Mouse (Mus musculus): ENCODE measurements around the gene Mad2l2. TPM values are rescaled to one million over a fixed set of nuclear protein-coding genes. Genes with fewer than 3 reads are reported as not detected.

Mad2l2 gene
- total RNA-seq, 2 experiments from 2014 or later: 10.0 to 36.6 TPM

DNA sequence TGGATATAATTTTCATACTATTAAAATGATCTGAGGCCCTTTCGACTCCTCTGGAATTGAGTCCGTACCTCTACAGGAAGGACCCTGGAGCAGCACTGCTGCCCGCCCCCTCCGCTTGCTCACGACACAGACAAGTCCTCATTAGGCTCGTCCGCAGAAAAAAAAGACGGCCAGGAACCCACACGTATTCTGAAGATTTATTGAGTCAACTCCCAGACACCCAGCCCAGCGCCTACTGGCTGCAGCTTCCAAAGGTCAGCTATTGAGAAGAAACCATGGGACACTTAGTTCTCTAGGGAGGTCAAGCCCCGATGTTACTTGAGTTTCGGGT, 9.5 kb downstream of the Mad2l2 start:
- peak; percentile 32 for ATAC-seq (replicated peaks; ENCODE audit: poor library complexity, severe bottlenecking)

DNA sequence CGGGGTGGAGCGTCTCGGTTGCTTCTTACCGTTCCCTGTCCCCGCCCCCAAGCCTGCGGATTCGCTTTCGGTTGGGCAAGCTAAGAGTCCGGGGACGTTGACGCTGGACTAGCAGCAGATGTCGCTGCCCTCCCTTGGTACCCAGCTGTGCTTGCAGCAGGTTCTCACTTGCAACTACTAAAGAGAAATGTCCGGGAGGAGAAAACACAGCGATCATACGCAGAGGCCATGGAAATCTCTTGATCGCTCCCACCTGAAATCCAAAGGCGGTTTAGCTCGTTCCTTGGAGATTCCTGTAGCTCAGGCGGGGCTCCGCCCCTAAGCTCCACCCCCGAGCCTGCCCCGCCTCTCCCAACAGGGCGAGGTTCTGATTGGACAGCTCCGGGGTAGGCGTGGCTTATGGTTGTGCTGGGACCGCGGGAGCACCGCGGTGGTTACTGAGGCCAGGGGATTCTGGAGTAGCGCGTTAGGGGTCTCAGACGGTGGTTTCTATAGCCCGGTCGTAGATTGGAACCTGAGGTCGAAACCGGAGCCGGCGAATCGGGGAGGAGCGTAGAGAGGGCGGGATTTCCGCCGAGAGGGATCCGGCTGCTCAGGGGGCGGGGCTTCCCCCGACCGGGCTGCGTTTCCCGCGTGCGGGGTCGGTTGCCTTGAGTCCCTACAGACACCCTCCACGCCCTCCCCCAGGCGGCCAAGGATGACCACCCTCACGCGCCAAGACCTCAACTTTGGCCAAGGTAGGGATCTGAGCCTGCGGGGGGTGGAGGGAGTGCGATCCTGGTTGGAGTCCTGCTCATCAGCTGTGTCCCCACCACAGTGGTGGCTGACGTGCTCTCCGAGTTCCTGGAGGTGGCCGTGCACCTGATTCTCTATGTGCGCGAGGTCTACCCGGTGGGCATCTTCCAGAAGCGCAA, 10.2 kb downstream of the Mad2l2 start:
- peak; percentile 88 for ATAC-seq (replicated peaks; ENCODE audit: poor library complexity, severe bottlenecking)

DNA sequence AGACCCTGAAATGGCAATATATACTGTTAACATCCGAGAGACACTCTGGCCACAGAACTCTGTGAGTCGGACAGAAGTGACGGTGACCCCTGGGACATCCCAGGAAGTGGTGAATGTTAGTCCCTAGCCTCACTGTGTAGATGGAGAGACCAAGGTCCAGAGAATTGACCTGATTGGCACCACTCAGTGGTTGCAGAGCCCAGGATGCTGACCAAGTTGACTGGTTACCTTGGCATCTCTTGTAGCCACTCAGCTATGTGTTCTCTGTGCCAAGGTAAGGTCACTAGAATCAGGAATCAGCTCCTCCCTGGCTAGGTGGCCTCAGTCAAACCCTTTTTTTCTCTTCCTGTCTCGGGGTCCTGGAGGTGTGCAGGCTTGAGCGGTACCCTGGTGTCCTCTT, 13.5 kb downstream of the Mad2l2 start:
- no peak for ATAC-seq (replicated peaks; ENCODE audit: poor library complexity, severe bottlenecking)

GRCm38 (mm10) chr4:148147714-148148113, 17.5 kb downstream of the Mad2l2 start:
- no peak for ATAC-seq (replicated peaks; ENCODE audit: poor library complexity, severe bottlenecking)

DNA sequence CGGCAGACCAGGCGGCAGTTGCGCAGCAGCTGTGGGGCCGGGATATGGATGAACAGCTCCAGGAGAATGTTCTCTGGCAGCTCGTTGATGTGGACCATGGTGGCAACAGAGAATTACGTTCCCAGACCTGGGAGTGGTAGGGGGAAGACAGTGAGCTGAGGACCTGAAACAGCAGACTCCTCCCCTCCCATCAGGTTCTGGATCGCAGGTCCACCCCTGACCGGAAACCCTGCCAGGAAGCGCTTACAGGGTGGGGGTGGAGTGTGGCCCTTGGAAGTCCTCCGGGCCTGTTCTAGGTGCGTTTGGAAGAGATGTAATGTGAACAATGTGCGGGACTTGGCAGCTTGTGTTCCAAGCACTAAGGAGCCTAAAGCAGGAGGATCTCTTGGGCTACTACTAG, 19.4 kb downstream of the Mad2l2 start:
- no peak for ATAC-seq (replicated peaks; ENCODE audit: poor library complexity, severe bottlenecking)

DNA sequence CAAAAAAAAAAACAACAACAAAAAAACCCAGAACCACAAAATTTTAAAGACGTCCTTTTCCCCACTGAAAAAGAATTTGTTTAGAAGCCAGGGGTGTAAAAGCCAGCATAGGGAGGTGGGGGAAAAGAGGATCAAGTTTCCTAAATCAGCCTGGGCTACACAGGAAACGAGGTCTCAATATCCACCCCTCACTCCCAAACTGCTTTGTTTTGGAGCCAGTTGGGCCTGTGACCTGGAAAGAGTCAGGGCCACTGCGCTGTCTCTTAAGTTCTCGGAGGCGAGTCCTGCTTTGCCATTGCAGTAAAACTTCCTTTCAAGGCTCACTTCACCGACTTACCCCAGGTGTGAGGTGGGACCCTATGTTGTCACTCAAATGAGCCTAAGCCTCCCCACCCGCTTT, 20.1 kb downstream of the Mad2l2 start:
- no peak for ATAC-seq (replicated peaks; ENCODE audit: poor library complexity, severe bottlenecking)

DNA sequence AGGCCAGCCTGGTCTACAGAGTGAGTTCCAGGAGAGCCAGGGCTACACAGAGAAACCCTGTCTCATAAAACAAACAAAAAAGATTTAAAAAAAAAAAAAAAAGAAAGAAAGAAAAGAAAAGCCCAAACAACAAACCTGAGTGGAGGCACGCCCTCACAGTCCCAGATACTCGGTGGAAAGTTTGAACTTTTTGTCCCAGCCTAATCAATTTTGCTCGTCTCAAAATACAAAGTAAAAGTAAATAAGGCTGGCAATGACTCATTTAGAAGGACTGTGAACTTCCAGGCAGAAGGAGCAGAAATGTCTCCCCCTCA, 20.7 kb downstream of the Mad2l2 start:
- no peak for ATAC-seq (replicated peaks; ENCODE audit: poor library complexity, severe bottlenecking)

- ATAC-seq (replicated peaks; ENCODE audit: poor library complexity, severe bottlenecking): peak; percentile 92
These were observed 21.3 kb downstream of the Mad2l2 start, which contains the start of gene Fbxo6 for GRCm38 (mm10) chr4:148151267-148152168. Fbxo6 (minus strand) TSS chr4:148152140.

- ATAC-seq (replicated peaks; ENCODE audit: poor library complexity, severe bottlenecking): no peak
These were observed 22.4 kb downstream of the Mad2l2 start for GRCm38 (mm10) chr4:148152547-148152946.

GRCm38 (mm10) chr4:148154006-148154405, 23.8 kb downstream of the Mad2l2 start:
- no peak for ATAC-seq (replicated peaks; ENCODE audit: poor library complexity, severe bottlenecking)

- ATAC-seq (replicated peaks; ENCODE audit: poor library complexity, severe bottlenecking): no peak
These were observed 24.8 kb downstream of the Mad2l2 start for GRCm38 (mm10) chr4:148154982-148155381.

GRCm38 (mm10) chr4:148158436-148159348, 28.5 kb downstream of the Mad2l2 start:
- no peak for ATAC-seq (replicated peaks; ENCODE audit: poor library complexity, severe bottlenecking)

GRCm38 (mm10) chr4:148159544-148160435, 29.6 kb downstream of the Mad2l2 start:
- ATAC-seq (replicated peaks; ENCODE audit: poor library complexity, severe bottlenecking): peak; percentile 71

GRCm38 (mm10) chr4:148160436-148161390, 30.5 kb downstream of the Mad2l2 start, which contains the start of the genes Fbxo44 and Fbxo2:
Fbxo44 (minus strand) TSS chr4:148160482.
Fbxo2 (plus strand) TSS chr4:148160621.
- peak; percentile 1; the same call in 1 of the 2 replicates for ATAC-seq (replicated peaks; ENCODE audit: poor library complexity, severe bottlenecking)

DNA sequence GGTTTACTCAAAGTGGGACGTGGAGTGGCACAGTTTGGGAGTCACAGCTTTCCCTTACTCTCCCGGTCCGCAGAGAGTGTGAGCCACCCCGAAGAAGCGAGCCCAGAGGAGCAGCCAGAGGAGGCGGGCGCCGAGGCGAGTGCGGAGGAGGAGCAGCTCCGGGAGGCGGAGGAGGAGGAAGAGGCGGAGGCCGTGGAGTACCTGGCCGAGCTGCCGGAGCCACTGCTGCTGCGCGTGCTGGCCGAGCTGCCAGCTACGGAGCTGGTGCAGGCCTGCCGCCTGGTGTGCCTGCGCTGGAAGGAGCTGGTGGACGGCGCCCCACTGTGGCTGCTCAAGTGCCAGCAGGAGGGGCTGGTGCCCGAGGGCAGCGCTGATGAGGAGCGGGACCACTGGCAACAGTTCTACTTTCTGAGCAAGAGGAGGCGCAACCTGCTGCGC, 33.8 kb downstream of the Mad2l2 start:
- ATAC-seq (replicated peaks; ENCODE audit: poor library complexity, severe bottlenecking): peak; percentile 53

DNA sequence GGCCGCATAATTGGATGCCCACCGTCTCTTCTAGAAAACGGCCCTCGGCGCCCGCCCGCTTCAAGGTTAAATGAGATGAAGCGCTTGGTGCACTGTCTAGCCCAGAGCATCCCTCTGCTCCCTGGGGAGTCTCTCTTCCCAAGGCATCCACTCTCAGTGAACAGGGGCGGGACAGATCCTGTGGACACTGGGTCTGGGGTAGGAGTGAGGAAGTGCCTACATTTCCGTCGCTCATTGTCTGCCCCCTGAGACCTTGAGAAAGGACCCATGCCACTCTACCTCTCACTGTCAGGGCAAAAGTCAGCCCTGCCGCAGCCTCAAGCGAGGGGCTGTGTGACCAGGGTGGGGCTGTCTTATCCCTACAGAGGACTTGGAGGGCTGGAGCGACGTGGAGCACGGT, 34.3 kb downstream of the Mad2l2 start:
- 0 out of 2 replicates have a peak, but pooled peaks have one; percentile 0 for ATAC-seq (replicated peaks; ENCODE audit: poor library complexity, severe bottlenecking)

- no peak for ATAC-seq (replicated peaks; ENCODE audit: poor library complexity, severe bottlenecking)
These were observed 35.4 kb downstream of the Mad2l2 start for GRCm38 (mm10) chr4:148165551-148165950.

DNA sequence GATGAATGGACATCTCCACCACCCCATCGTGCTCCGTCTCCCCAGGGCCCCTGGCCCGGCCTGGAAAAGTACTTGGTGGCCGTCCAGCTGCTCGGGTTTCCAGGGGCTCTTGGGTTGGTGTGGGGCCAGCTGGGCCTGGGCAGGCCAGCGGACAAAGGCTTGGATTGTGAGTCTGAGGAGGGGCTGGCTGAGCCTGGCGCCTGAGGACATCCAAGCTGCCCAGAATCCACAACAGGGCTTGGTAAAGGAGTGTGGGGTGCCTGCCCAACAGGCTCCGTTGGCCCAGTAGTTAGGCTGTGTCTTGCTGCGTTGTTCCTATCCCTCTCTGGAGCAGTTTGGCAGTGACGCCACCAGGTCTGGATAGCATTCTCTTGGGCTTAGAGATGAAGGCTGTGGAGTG, 36.2 kb downstream of the Mad2l2 start:
- no peak for ATAC-seq (replicated peaks; ENCODE audit: poor library complexity, severe bottlenecking)
